ENCODE assay signal across 29 mouse cellular contexts in genomic region chr8:13427351-13427750, GRCm38 (mm10). TPM values are rescaled to one million over a fixed set of nuclear protein-coding genes. Genes with fewer than 3 reads are reported as not detected.
A peak's percentile ranks its signal among the peaks of the same experiment; 100 is the strongest.
DNase-seq lines count a peak whose midpoint lies in the region; ATAC-seq and TF ChIP-seq lines count a peak whose summit lies in the region.
"Had no signal": no experiment of that assay in that cellular context is flagged by ENCODE, and none has a peak within 500 bp of the region (broad histone marks: within the 10 kb centered on the region; RNA-seq: fewer than 3 reads in every experiment).

No protein-coding gene starts in this region.

- no peak overlapping the region for H3K4me3 ChIP-seq in kidney, adult 2 months (ENCODE audit: insufficient read depth, low read depth, low read length)
- no peak overlapping the region for H3K4me3 ChIP-seq in kidney, embryonic 14.5 days (ENCODE audit: low read length)
- no peak overlapping the region for H3K4me3 ChIP-seq in stomach, embryonic 16.5 days (replicated peaks; ENCODE audit: low read length)
- no peak overlapping the region for H3K4me3 ChIP-seq in stomach, postnatal 0 days (ENCODE audit: low read depth, low read length)
- H3K4me3 ChIP-seq: embryonic facial prominence, embryonic 13.5 days; forebrain, embryonic 15.5 days; heart, embryonic 15.5 days; hindbrain, embryonic 15.5 days; limb, embryonic 13.5 days; liver, embryonic 13.5 days; midbrain, embryonic 12.5 days; stomach, embryonic 15.5 days had no signal

- TF ChIP-seq EP300 in stomach, postnatal 0 days (optimal IDR thresholded peaks at IDR 0.05) = no peak

- no peaks in the 10 kb centered on the region for H3K27me3 ChIP-seq in kidney, adult 2 months (replicated peaks; ENCODE audit: control insufficient read depth, insufficient read depth, low read length)
- H3K27me3 ChIP-seq in kidney, embryonic 14.5 days (ENCODE audit: control insufficient read depth, insufficient read depth, low read length) = no peaks in the 10 kb centered on the region
- no peaks in the 10 kb centered on the region for H3K27me3 ChIP-seq in stomach, embryonic 16.5 days (ENCODE audit: control insufficient read depth, insufficient read depth, low read length)
- H3K27me3 ChIP-seq in stomach, postnatal 0 days (ENCODE audit: control insufficient read depth, insufficient read depth, low read length) = no peaks in the 10 kb centered on the region
- H3K27me3 ChIP-seq: embryonic facial prominence, embryonic 13.5 days; forebrain, embryonic 15.5 days; heart, embryonic 15.5 days; hindbrain, embryonic 15.5 days; limb, embryonic 13.5 days; liver, embryonic 13.5 days; midbrain, embryonic 12.5 days; stomach, embryonic 15.5 days had no signal

- H3K4me1 ChIP-seq in kidney, adult 2 months (ENCODE audit: control insufficient read depth, insufficient read depth, low read length) = no peaks in the 10 kb centered on the region
- H3K4me1 ChIP-seq in kidney, embryonic 14.5 days (ENCODE audit: control insufficient read depth, insufficient read depth, low read length) = no peaks in the 10 kb centered on the region
- H3K4me1 ChIP-seq in stomach, embryonic 16.5 days (ENCODE audit: control insufficient read depth, insufficient read depth, low read length) = no peaks in the 10 kb centered on the region
- H3K4me1 ChIP-seq in stomach, postnatal 0 days (replicated peaks; ENCODE audit: control insufficient read depth, insufficient read depth) = no peaks in the 10 kb centered on the region
- H3K4me1 ChIP-seq: embryonic facial prominence, embryonic 13.5 days; forebrain, embryonic 15.5 days; heart, embryonic 15.5 days; liver, embryonic 13.5 days; midbrain, embryonic 12.5 days; stomach, embryonic 15.5 days had no signal

- no peak for TF ChIP-seq CTCF in kidney, adult 2 months (conservative IDR thresholded peaks at IDR 0.05; ENCODE audit: insufficient read depth, insufficient read length, low read depth, low read length)
- no peak for TF ChIP-seq CTCF in stomach, postnatal 0 days (IDR thresholded peaks at IDR 0.05; ENCODE audit: low read depth)

- H3K9ac ChIP-seq in kidney, embryonic 14.5 days (ENCODE audit: low read depth, low read length) = no peak overlapping the region
- H3K9ac ChIP-seq in stomach, embryonic 16.5 days (ENCODE audit: low read length) = no peak overlapping the region
- no peak overlapping the region for H3K9ac ChIP-seq in stomach, postnatal 0 days (ENCODE audit: low read length)
- H3K9ac ChIP-seq: embryonic facial prominence, embryonic 13.5 days; forebrain, embryonic 15.5 days; heart, embryonic 15.5 days; hindbrain, embryonic 15.5 days; limb, embryonic 13.5 days; liver, embryonic 13.5 days; midbrain, embryonic 12.5 days; stomach, embryonic 15.5 days had no signal

- H3K9me3 ChIP-seq in kidney, embryonic 14.5 days (ENCODE audit: control insufficient read depth, low read length) = no peaks in the 10 kb centered on the region
- H3K9me3 ChIP-seq in stomach, embryonic 16.5 days (replicated peaks; ENCODE audit: control insufficient read depth, low read length) = no peaks in the 10 kb centered on the region
- H3K9me3 ChIP-seq in stomach, postnatal 0 days (ENCODE audit: control insufficient read depth, low read length) = no peaks in the 10 kb centered on the region
- H3K9me3 ChIP-seq: embryonic facial prominence, embryonic 13.5 days; forebrain, embryonic 15.5 days; G1E; heart, embryonic 15.5 days; hindbrain, embryonic 15.5 days; limb, embryonic 13.5 days; liver, embryonic 13.5 days; midbrain, embryonic 12.5 days; stomach, embryonic 15.5 days had no signal

- no peaks in the 10 kb centered on the region for H3K36me3 ChIP-seq in kidney, adult 2 months (ENCODE audit: control insufficient read depth, insufficient read depth, low read length)
- no peaks in the 10 kb centered on the region for H3K36me3 ChIP-seq in kidney, embryonic 14.5 days (ENCODE audit: control insufficient read depth, insufficient read depth, low read length)
- no peaks in the 10 kb centered on the region for H3K36me3 ChIP-seq in stomach, embryonic 16.5 days (ENCODE audit: control insufficient read depth, insufficient read depth, low read length)
- H3K36me3 ChIP-seq in stomach, postnatal 0 days (ENCODE audit: control insufficient read depth, insufficient read depth, low read length) = no peaks in the 10 kb centered on the region
- H3K36me3 ChIP-seq: embryonic facial prominence, embryonic 13.5 days; forebrain, embryonic 15.5 days; G1E; heart, embryonic 15.5 days; hindbrain, embryonic 15.5 days; limb, embryonic 13.5 days; liver, embryonic 13.5 days; midbrain, embryonic 12.5 days; stomach, embryonic 15.5 days had no signal

- no peak for ATAC-seq in kidney, embryonic 14.5 days (ENCODE audit: low FRiP score, low TSS enrichment)
- no peak for ATAC-seq in stomach, embryonic 16.5 days (ENCODE audit: insufficient read depth, low FRiP score)
- no peak for ATAC-seq in stomach, postnatal 0 days (ENCODE audit: low FRiP score, low TSS enrichment)
- ATAC-seq: forebrain, embryonic 15.5 days had no signal

- peak; percentile 23 to 71 for DNase-seq in heart, adult 18-20 months
- DNase-seq in heart, postnatal 36 days = no peak
- peak; percentile 51 for DNase-seq in kidney, adult 2 months
- DNase-seq in stomach, postnatal 0 days (ENCODE audit: low spot score) = no peak
- peak; percentile 29 to 39 for DNase-seq in kidney, postnatal 36 days
- DNase-seq in layer of hippocampus, postnatal 36 days = no peak
- DNase-seq: adrenal gland, postnatal 14 days; cerebellum, adult 11 months; cerebellum, postnatal 10 days; gastrocnemius, postnatal 36 days; liver, embryonic 13.5 days; retina, postnatal 1 day had no signal

- TF ChIP-seq POLR2A in kidney, adult 2 months (IDR thresholded peaks at IDR 0.05; ENCODE audit: low read depth, low read length) = no peak

- H3K27ac ChIP-seq in kidney, adult 2 months (ENCODE audit: insufficient read depth, low read depth, low read length) = no peak overlapping the region
- no peak overlapping the region for H3K27ac ChIP-seq in kidney, embryonic 14.5 days (ENCODE audit: low read depth, low read length)
- 0 out of 2 replicates have a peak overlapping the region, but pooled peaks have one; percentile 16 for H3K27ac ChIP-seq in stomach, embryonic 16.5 days (ENCODE audit: low read length)
- no peak overlapping the region for H3K27ac ChIP-seq in stomach, postnatal 0 days (replicated peaks)
- H3K27ac ChIP-seq: embryonic facial prominence, embryonic 13.5 days; forebrain, embryonic 15.5 days; heart, embryonic 15.5 days; hindbrain, embryonic 15.5 days; limb, embryonic 13.5 days; liver, embryonic 13.5 days; midbrain, embryonic 12.5 days; stomach, embryonic 15.5 days had no signal

- WGBS in kidney, adult 2 months = 63% methylated on average over 6 of the region's 6 CpGs
- WGBS in kidney, embryonic 14.5 days = 73% methylated on average over 6 of the region's 6 CpGs
- WGBS in stomach, embryonic 16.5 days = 58% methylated on average over 6 of the region's 6 CpGs
- whole genome bisulfite sequencing in stomach, postnatal 0 days = 60% methylated on average over 6 of the region's 6 CpGs

- intact Hi-C loops in heart, postnatal 36 days (cut with DNase I) = loop anchor here (10.0 kb wide), 1 partner anchor 523 kb away; no protein-coding TSS in a partner anchor

- H3K4me2 ChIP-seq in kidney, embryonic 14.5 days (replicated peaks; ENCODE audit: low read depth, low read length) = no peak overlapping the region
- H3K4me2 ChIP-seq in stomach, embryonic 16.5 days (ENCODE audit: low read depth, low read length) = no peak overlapping the region
- H3K4me2 ChIP-seq in stomach, postnatal 0 days (replicated peaks; ENCODE audit: low read depth) = no peak overlapping the region
- H3K4me2 ChIP-seq: embryonic facial prominence, embryonic 13.5 days; forebrain, embryonic 15.5 days; heart, embryonic 15.5 days; hindbrain, embryonic 15.5 days; limb, embryonic 13.5 days; liver, embryonic 13.5 days; midbrain, embryonic 12.5 days; stomach, embryonic 15.5 days had no signal

RNA-seq across cellular contexts. Expression of gene Tmem255b, which starts 7.6 kb away (rescaled TPM):
- 1 to 10 TPM; 5.4 to 6.7 TPM for total RNA-seq in heart, adult 18-20 months (2021)
- total RNA-seq in heart, postnatal 36 days (2021) = 1 to 10 TPM; 6.3 to 6.7 TPM
- 1.3 and 1.8 TPM in 2 replicates for polyA plus RNA-seq in kidney, adult 2 months (2012; rRNA removed)
- 0.57 TPM in 1 of 2 replicates, not detected in the other for polyA plus RNA-seq in kidney, embryonic 14.5 days (2014; fragmentation: Nextera tagmentation; extraction: Ambion mirVana)
- polyA plus RNA-seq in stomach, embryonic 16.5 days (2015; fragmentation: Nextera tagmentation; extraction: Ambion mirVana) = 4.3 and 5.0 TPM in 2 replicates
- 5.5 and 6.3 TPM in 2 replicates for polyA plus RNA-seq in stomach, postnatal 0 days (2015; fragmentation: Nextera tagmentation; extraction: Ambion mirVana)
- total RNA-seq in layer of hippocampus, postnatal 36 days (2021) = 1 to 10 TPM; 4.4 to 5.1 TPM
- total RNA-seq: G1E; megakaryocyte progenitor cell, adult 5-6 weeks; monocyte, adult 5-6 weeks had no signal
- polyA plus RNA-seq: forebrain, embryonic 15.5 days; G1E; liver, embryonic 13.5 days; midbrain, embryonic 12.5 days had no signal

RNA-seq across cellular contexts. Expression of gene Grk1, which starts 22.5 kb away (rescaled TPM):
- not detected for total RNA-seq in heart, adult 18-20 months (2021)
- not detected for total RNA-seq in heart, postnatal 36 days (2021)
- 0.02 TPM in 1 of 2 replicates, not detected in the other for polyA plus RNA-seq in kidney, adult 2 months (2012; rRNA removed)
- polyA plus RNA-seq in kidney, embryonic 14.5 days (2014; fragmentation: Nextera tagmentation; extraction: Ambion mirVana) = not detected in 2 replicates
- 0.02 TPM in 1 of 2 replicates, not detected in the other for polyA plus RNA-seq in stomach, embryonic 16.5 days (2015; fragmentation: Nextera tagmentation; extraction: Ambion mirVana)
- 0.02 TPM in 1 of 2 replicates, not detected in the other for polyA plus RNA-seq in stomach, postnatal 0 days (2015; fragmentation: Nextera tagmentation; extraction: Ambion mirVana)
- total RNA-seq in layer of hippocampus, postnatal 36 days (2021) = not detected
- total RNA-seq: adrenal gland, postnatal 14 days; left cerebral cortex, postnatal 14 days; megakaryocyte progenitor cell, adult 5-6 weeks; monocyte, adult 5-6 weeks had no signal
- polyA plus RNA-seq: heart, embryonic 15.5 days; hindbrain, embryonic 15.5 days; liver, embryonic 13.5 days; neural tube, embryonic 11.5 days; stomach, embryonic 15.5 days; thymus, postnatal 0 days had no signal

RNA-seq across cellular contexts. Expression of gene Atp4b, which starts 30.7 kb away (rescaled TPM):
- under 1 TPM in 1 of 2 experiments, not detected in 1; 0.44 TPM for total RNA-seq in heart, adult 18-20 months (2021)
- total RNA-seq in heart, postnatal 36 days (2021) = not detected
- 0.20 and 0.26 TPM in 2 replicates for polyA plus RNA-seq in kidney, adult 2 months (2012; rRNA removed)
- polyA plus RNA-seq in kidney, embryonic 14.5 days (2014; fragmentation: Nextera tagmentation; extraction: Ambion mirVana) = not detected in 2 replicates
- polyA plus RNA-seq in stomach, embryonic 16.5 days (2015; fragmentation: Nextera tagmentation; extraction: Ambion mirVana) = 59.5 and 89.0 TPM in 2 replicates
- polyA plus RNA-seq in stomach, postnatal 0 days (2015; fragmentation: Nextera tagmentation; extraction: Ambion mirVana) = 776 and 950 TPM in 2 replicates
- not detected for total RNA-seq in layer of hippocampus, postnatal 36 days (2021)
- total RNA-seq: adrenal gland, postnatal 14 days; gastrocnemius, postnatal 36 days; layer of hippocampus, postnatal 10 days; left cerebral cortex, postnatal 14 days; monocyte, adult 5-6 weeks had no signal
- polyA plus RNA-seq: brain, embryonic 14.5 days; embryonic facial prominence, embryonic 13.5 days; forebrain, embryonic 15.5 days; G1E; heart, embryonic 15.5 days; hindbrain, embryonic 15.5 days; limb, embryonic 13.5 days; liver, embryonic 13.5 days; midbrain, embryonic 12.5 days; neural tube, embryonic 11.5 days had no signal

Comparison
In these comparisons a context has a peak if more than half of its experiments do, and no peak if none do; other contexts are left out.
1. DNase-seq: peak in heart, adult 18-20 months (2 of 2), kidney, adult 2 months (single experiment) and kidney, postnatal 36 days (2 of 2); none in heart, postnatal 36 days (0 of 2), stomach, postnatal 0 days (single experiment) and layer of hippocampus, postnatal 36 days (0 of 2).
2. RNA of gene Atp4b, which starts 30.7 kb away (polyA plus RNA-seq): 776 to 950 TPM in stomach, postnatal 0 days and 59.5 to 89.0 TPM in stomach, embryonic 16.5 days; 0.20 to 0.26 TPM in kidney, adult 2 months and not detected in kidney, embryonic 14.5 days; every median in the first group is over 10 times any median in the second.